Mouse (Mus musculus) heart, embryonic 15.5 days (tissue): ENCODE results near the gene Fmnl2. TPM values are rescaled to one million over a fixed set of nuclear protein-coding genes. Genes with fewer than 3 reads are reported as not detected.
A peak's percentile ranks its signal among the peaks of the same experiment; 100 is the strongest.

Source experiments
- ATAC-seq: fragments of 200-750 bp; cut with Nextera tagmentation; replicated peaks from 2 replicates; pipeline ENCODE4 v1.8.0; 2017; ENCODE audit warnings: low read depth, moderate TSS enrichment; ENCODE audit not compliant: insufficient number of reproducible peaks, insufficient read depth, low FRiP score
- H3K27ac ChIP-seq: fragments of 300-500 bp; sonication (generic); 2 replicates; pipeline ENCODE4 v1.5.1; 2015; ENCODE audit warnings: mild to moderate bottlenecking, inconsistent platforms
- H3K27me3 ChIP-seq: fragments of 300-500 bp; sonication (generic); 2 replicates; pipeline ENCODE4 v1.6.1; 2015; ENCODE audit warnings: inconsistent platforms
- H3K36me3 ChIP-seq: fragments of 300-500 bp; sonication (generic); 2 replicates; pipeline ENCODE4 v1.6.1; 2015; ENCODE audit warnings: mild to moderate bottlenecking, inconsistent platforms
- H3K4me1 ChIP-seq: fragments of 300-500 bp; sonication (generic); replicated peaks from 2 replicates; pipeline ENCODE4 v1.6.1; 2015; ENCODE audit warnings: inconsistent platforms
- H3K4me2 ChIP-seq: fragments of 300-500 bp; sonication (generic); 2 replicates; pipeline ENCODE4 v1.6.1; 2015; ENCODE audit warnings: inconsistent platforms, mild to moderate bottlenecking, moderate library complexity
- H3K4me3 ChIP-seq: fragments of 300-500 bp; sonication (generic); 2 replicates; pipeline ENCODE4 v1.5.1; 2015; ENCODE audit warnings: mild to moderate bottlenecking, inconsistent platforms
- H3K9ac ChIP-seq: fragments of 300-500 bp; sonication (generic); 2 replicates; pipeline ENCODE4 v1.6.1; 2015; ENCODE audit warnings: mild to moderate bottlenecking, inconsistent platforms
- H3K9me3 ChIP-seq: fragments of 300-500 bp; sonication (generic); replicated peaks from 2 replicates; pipeline ENCODE4 v1.6.1; 2016; ENCODE audit warnings: inconsistent platforms
- WGBS: fragments of 180-500 bp; shearing (Covaris S2); methylation state at CpG from one replicate; pipeline ENCODE4 v1.1.7; 2015; ENCODE audit warnings: mixed read lengths; 5-methylcytosine and 5-hydroxymethylcytosine counted together
- polyA plus RNA-seq: library from polyadenylated mRNA; unstranded; fragments of >200 nt; fragmentation: Nextera tagmentation; extraction: Ambion mirVana; gene quantifications from 2 replicates; pipeline ENCODE4 v1.2.1, GENCODE M21; 2015

The Fmnl2 gene
- polyA plus RNA-seq, 1 experiment from 2014 or later = 1.0 TPM

DNA sequence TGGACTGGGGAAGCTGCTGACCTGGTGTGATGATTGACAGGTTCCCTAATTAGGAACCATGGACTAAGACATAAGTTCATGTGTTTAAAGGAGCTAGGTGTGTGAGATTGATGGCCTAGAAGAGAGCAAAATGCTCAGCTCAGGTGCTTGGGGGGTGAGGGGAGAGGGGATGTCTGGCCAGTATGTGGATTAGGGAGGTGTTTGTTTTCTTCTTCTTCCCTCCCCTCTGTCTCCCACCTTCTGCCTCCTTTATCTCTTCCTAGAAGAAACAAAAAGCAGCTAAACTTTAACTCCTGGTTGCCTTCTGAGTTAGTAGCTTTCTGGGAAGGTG lies 101.6 kb downstream of the Fmnl2 start:
- Histone ChIP-seq H3K4me3 (peak overlapping the region; percentile 20), H3K4me1 (peaks cover 23% of the 10 kb centered on the region), H3K27me3 (no peaks in the 10 kb centered on the region), H3K9ac (peak overlapping the region; percentile 30; the same call in 1 of the 2 replicates), H3K27ac (no peak overlapping the region), H3K4me2 (peak overlapping the region; percentile 57), H3K36me3 (no peaks in the 10 kb centered on the region), H3K9me3 (no peaks in the 10 kb centered on the region)
- ATAC-seq = no peak

DNA sequence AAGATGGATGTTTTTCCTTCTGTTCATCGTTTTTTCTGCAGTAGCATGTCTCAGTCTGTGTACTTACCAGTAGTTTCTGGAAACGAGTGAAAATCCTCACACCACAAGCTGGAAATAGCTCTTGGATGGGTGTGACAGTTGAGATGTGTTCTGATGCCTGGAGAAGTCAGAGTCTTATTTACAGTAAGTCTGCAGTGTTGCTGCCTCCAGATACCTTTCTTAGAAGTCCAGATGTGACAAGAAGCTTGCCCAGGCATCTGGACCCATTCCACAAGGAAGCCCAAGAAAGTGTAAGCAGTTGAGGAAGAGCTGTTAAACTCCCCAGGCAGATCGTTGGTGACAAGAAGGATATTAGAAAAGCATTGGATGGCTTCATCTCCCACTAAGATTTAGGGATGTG lies 102.3 kb downstream of the Fmnl2 start:
- no peaks in the 10 kb centered on the region for H3K9me3 ChIP-seq
- H3K27me3 ChIP-seq = no peaks in the 10 kb centered on the region
- no peak overlapping the region for H3K4me3 ChIP-seq
- peaks cover 23% of the 10 kb centered on the region for H3K4me1 ChIP-seq
- no peak overlapping the region for H3K27ac ChIP-seq
- WGBS = 24% methylated on average over 3 of the region's 3 CpGs
- ATAC-seq = no peak
- H3K9ac ChIP-seq = no peak overlapping the region
- H3K4me2 ChIP-seq = no peak overlapping the region
- no peaks in the 10 kb centered on the region for H3K36me3 ChIP-seq

DNA sequence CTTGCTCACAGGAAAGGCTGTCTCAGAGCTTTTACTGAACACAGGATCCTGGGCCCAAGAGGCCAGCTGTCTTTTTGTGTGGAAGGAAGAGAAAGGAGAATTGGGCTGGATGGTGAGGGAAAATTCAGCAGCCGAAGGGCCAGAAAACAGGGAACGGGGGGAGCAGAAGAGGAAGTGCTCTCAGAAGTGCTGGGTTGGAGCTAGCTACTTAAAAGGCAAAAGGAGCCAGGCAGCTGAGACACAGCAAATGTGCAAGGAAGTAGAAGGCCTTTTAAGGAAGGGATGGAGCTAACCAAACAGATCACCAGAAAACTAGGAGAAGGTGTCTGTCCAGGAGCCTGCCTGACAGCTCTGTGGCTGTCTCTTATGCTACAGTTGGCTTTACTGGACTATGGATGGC lies 103.0 kb downstream of the Fmnl2 start:
- H3K36me3 ChIP-seq = no peaks in the 10 kb centered on the region
- H3K4me3 ChIP-seq = no peak overlapping the region
- H3K27me3 ChIP-seq = no peaks in the 10 kb centered on the region
- H3K4me1 ChIP-seq = peaks cover 23% of the 10 kb centered on the region
- H3K9me3 ChIP-seq = no peaks in the 10 kb centered on the region
- H3K9ac ChIP-seq = no peak overlapping the region
- no peak for ATAC-seq
- no peak overlapping the region for H3K27ac ChIP-seq
- H3K4me2 ChIP-seq = no peak overlapping the region
- 31% methylated on average over 2 of the region's 2 CpGs for WGBS

DNA sequence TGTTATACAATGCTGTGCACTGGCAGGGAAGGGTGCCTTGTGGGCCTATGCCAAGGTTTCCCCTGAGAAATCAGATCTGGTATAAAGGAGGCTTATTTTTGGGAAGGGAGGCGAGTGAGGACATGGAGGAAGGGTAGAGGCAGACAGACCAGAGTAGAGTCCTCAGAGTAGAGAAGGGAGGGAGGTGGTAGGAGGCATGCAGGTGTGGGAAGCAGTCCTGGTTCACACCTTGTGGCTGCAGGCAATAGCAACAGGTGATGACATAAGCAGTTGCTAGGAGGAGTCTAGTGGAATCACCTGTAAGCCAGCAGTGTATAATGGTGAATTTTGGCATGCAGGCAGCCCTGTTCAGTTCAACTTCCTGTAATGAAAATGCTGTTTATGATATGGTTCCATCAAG lies 105.8 kb downstream of the Fmnl2 start:
- H3K27me3 ChIP-seq = no peaks in the 10 kb centered on the region
- no peaks in the 10 kb centered on the region for H3K9me3 ChIP-seq
- H3K4me3 ChIP-seq = no peak overlapping the region
- no peak overlapping the region for H3K9ac ChIP-seq
- H3K36me3 ChIP-seq = no peaks in the 10 kb centered on the region
- WGBS = 82% methylated on average over 1 of the region's 1 CpGs
- ATAC-seq = no peak
- peaks cover 17% of the 10 kb centered on the region for H3K4me1 ChIP-seq
- H3K4me2 ChIP-seq = no peak overlapping the region
- H3K27ac ChIP-seq = no peak overlapping the region

DNA sequence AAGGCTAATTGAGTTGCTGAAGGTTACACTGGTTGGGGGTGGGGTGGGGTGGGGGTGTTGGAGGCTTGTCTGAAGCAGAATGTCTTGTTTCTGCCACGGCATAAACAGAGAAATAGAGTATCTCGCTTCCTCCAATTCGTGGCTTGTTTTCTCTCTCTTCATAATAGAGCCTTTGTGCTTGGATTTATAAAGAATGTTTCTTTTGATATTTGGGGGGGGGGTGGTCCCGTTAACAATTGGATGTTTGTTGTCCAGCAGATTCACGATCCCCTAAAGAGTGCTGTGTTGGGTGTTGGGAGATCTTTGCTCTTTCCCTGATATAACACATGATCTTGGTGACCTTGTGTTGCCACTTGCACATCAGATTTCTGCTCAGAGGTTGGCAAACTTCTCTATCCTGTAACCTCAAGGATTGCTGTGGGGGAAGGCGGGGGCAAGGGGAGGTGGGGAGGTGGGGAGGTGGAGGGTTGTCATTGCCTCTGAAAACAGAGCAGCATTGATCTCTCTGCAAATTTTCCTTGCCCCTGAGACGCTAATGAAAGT lies 106.8 kb downstream of the Fmnl2 start:
- peaks cover 7% of the 10 kb centered on the region for H3K4me1 ChIP-seq
- WGBS = 63% methylated on average over 7 of the region's 7 CpGs
- no peak overlapping the region for H3K4me2 ChIP-seq
- no peak overlapping the region for H3K27ac ChIP-seq
- H3K27me3 ChIP-seq = no peaks in the 10 kb centered on the region
- no peaks in the 10 kb centered on the region for H3K36me3 ChIP-seq
- no peak overlapping the region for H3K4me3 ChIP-seq
- H3K9ac ChIP-seq = no peak overlapping the region
- H3K9me3 ChIP-seq = no peaks in the 10 kb centered on the region
- no peak for ATAC-seq

DNA sequence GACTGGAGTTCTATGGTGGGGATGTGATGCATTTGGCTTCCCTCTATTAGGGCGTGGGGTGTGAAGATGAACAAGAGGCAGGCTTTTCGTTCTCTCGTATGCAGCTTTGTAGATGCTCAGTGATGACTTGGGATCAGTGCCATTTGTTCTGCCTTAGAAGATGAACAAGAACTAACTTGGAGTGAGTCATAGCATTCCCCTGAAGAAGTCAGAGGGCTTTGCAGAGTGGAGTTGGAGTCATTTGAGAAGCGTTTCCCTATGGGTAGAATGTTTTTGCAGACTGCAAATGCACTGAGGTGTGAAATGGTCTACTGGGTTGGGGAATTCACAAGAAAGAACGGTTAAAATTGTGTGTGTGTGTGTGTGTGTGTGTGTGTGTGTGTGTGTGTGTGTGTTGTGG lies 108.6 kb downstream of the Fmnl2 start:
- Histone ChIP-seq H3K4me1 (no peaks in the 10 kb centered on the region), H3K27ac (no peak overlapping the region), H3K9ac (no peak overlapping the region), H3K4me3 (no peak overlapping the region), H3K9me3 (no peaks in the 10 kb centered on the region), H3K36me3 (no peaks in the 10 kb centered on the region), H3K4me2 (no peak overlapping the region), H3K27me3 (no peaks in the 10 kb centered on the region)
- no peak for ATAC-seq
- 67% methylated on average over 5 of the region's 5 CpGs for WGBS

DNA sequence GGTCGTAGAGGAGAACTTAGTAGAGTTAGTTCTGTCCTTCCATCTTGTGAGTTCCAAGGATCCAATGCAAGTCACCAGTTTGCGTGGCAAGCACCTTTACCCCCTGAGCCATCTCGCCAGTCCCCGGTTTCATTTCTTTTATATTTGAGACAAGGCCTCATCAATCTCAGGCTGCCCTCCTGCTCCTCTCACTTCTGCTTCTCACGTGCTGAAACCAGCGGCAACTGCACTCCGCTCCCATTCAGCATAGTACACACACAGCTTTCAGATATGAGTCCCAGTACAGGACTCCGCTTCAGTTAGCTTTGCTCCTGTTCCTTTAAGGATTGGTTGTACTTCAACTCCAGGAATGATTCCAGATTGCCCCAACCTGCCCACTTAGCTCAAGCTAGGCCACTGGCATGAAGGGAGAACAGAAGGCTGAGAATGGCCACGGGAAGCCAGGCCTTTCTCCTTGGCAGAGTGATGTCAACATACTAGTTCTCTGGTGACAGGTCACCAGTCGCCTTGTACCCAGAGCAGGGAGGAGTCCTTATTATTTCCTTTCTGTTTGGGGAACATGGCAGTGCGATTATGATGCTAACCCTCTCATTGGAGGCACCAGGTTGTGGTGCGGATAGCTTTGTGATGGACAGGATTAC lies 109.3 kb downstream of the Fmnl2 start:
- no peaks in the 10 kb centered on the region for H3K27me3 ChIP-seq
- no peaks in the 10 kb centered on the region for H3K9me3 ChIP-seq
- no peak for ATAC-seq
- no peaks in the 10 kb centered on the region for H3K36me3 ChIP-seq
- H3K4me3 ChIP-seq = no peak overlapping the region
- H3K4me2 ChIP-seq = no peak overlapping the region
- H3K4me1 ChIP-seq = no peaks in the 10 kb centered on the region
- H3K9ac ChIP-seq = no peak overlapping the region
- no peak overlapping the region for H3K27ac ChIP-seq
- WGBS = 82% methylated on average over 12 of the region's 12 CpGs

DNA sequence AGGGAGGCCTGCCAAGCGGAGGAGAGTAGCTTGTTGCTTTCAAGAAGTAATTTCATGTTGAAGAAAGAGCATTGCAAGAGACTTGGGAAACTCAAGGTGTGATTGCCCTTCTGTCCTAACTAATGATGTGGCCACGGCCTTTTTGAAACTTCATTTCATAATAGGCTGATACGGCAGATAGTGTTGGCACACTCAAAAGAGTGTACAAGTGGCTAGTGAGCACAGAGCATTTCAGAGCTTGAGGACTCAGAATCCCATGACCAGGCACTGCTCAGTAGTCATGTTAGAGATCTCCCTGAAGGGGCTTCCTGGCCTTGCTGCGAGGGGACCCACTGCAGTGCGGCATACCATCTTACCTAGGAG lies 109.8 kb downstream of the Fmnl2 start:
- no peaks in the 10 kb centered on the region for H3K4me1 ChIP-seq
- H3K9me3 ChIP-seq = no peaks in the 10 kb centered on the region
- 84% methylated on average over 5 of the region's 5 CpGs for WGBS
- no peaks in the 10 kb centered on the region for H3K36me3 ChIP-seq
- no peak overlapping the region for H3K27ac ChIP-seq
- no peaks in the 10 kb centered on the region for H3K27me3 ChIP-seq
- ATAC-seq = no peak
- H3K4me2 ChIP-seq = no peak overlapping the region
- no peak overlapping the region for H3K4me3 ChIP-seq
- H3K9ac ChIP-seq = no peak overlapping the region

DNA sequence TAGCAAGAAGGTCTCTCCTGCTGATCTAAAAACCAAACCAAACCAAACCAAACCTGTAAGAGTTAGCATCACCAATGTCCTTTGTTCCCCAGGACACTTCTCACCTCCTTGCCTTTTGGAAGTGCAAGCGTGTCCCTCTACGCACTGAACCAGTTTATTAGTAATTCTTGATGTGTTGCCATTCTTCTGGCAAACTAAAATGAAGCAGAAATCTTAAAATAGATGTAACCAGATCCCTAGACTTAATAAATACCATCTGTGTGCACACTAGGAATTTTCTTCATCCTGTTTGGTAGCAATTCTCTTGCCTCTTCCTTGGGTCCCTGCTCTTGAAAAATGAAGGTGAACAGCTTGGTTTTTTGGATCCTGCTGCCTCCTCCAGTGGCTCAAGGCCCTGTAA lies 111.2 kb downstream of the Fmnl2 start:
- 81% methylated on average over 2 of the region's 2 CpGs for WGBS

DNA sequence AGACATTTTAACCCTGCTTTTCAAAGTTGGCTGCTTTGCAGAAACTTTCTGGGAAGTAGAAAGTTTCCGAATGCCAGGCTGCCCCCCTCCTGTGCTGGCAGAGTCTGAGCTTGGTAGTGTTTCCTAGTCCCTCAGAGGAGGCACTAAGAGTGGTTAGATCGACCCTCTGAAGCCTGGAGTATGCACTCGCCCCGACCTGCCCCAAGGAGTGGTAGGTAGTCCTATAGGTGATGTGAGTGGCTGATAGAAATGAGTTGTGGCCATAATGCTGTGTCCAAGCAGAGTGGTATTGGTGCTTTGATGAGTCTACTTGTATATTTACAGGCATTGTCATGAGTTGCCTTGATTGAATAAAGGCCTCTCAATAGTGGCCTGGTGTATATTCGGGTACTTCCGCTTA lies 116.4 kb downstream of the Fmnl2 start:
- Histone ChIP-seq H3K9ac (no peak overlapping the region), H3K9me3 (no peaks in the 10 kb centered on the region), H3K4me1 (peaks cover under 1% of the 10 kb centered on the region; the same call in 1 of the 2 replicates), H3K36me3 (no peaks in the 10 kb centered on the region), H3K4me2 (no peak overlapping the region), H3K4me3 (no peak overlapping the region), H3K27ac (no peak overlapping the region), H3K27me3 (no peaks in the 10 kb centered on the region)
- WGBS = 84% methylated on average over 6 of the region's 6 CpGs
- ATAC-seq = no peak

More for the DNA sequence above, 111.2 kb downstream of the Fmnl2 start:
- no peaks in the 10 kb centered on the region for H3K4me1 ChIP-seq
- no peak overlapping the region for H3K4me2 ChIP-seq
- ATAC-seq = no peak
- H3K27me3 ChIP-seq = no peaks in the 10 kb centered on the region
- no peak overlapping the region for H3K4me3 ChIP-seq
- H3K36me3 ChIP-seq = no peaks in the 10 kb centered on the region
- no peak overlapping the region for H3K27ac ChIP-seq
- no peaks in the 10 kb centered on the region for H3K9me3 ChIP-seq
- no peak overlapping the region for H3K9ac ChIP-seq

DNA sequence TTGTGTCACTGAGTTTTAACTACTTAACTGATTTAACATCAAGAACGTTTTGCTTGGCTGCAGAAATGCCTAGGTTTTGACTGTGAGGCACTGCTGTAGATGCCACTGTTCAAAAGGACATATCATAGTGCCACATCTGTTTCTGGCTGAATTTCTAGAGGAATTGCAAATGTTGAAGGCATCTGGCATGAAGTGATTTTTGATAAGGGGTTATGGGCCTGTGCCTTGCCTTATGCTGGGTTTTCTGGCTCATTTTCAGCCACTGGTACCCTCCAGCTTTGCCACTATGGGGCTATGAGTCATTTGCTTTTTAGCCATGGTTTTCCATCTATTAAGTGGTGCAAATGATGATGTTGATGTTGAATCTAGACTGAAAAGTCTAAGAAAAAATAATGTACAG lies 117.1 kb downstream of the Fmnl2 start:
- Histone ChIP-seq H3K9me3 (no peaks in the 10 kb centered on the region), H3K27ac (no peak overlapping the region), H3K4me2 (no peak overlapping the region), H3K36me3 (no peaks in the 10 kb centered on the region), H3K4me3 (no peak overlapping the region), H3K9ac (no peak overlapping the region), H3K27me3 (no peaks in the 10 kb centered on the region), H3K4me1 (peaks cover 8% of the 10 kb centered on the region; the same call in 1 of the 2 replicates)
- WGBS = 60% methylated on average over 1 of the region's 1 CpGs
- ATAC-seq = no peak

DNA sequence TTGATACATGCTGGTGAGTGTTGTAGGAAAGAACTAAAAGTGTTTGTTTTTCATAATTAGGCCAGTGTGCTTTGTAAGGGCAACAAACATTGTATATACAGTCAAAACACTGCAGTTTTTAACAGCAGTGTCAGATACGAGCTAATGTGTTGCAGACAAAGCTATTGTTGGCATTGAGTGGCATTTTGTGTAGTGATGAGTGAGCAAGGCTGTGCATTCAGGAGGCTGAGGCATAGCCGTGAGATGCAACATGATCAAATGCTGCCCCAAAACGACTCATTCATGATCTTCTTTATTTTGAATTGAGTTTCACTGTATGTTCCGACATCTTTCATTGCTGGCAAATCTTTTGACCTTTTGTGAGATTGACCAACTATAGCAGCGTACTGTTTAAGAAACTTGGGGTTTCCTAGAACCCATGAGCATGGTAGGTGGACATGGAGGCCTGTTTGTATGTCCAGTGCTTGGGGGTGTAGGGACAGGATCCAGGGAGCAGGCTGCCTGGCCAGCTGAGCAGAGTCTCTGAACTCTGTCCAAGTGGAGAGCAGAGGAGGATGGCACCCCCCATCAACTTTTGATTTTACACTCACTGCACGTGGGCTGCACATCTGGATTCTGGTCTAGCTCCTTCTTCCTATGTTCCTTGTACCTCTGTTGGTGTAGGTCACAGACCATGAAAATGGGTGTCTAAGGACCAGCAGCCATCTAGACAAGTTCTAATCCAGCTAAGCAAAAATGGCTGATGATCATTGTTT lies 120.4 kb downstream of the Fmnl2 start:
- H3K36me3 ChIP-seq = no peaks in the 10 kb centered on the region
- H3K4me1 ChIP-seq = peaks cover 14% of the 10 kb centered on the region
- ATAC-seq = no peak
- 83% methylated on average over 6 of the region's 6 CpGs for WGBS
- no peak overlapping the region for H3K4me2 ChIP-seq
- H3K4me3 ChIP-seq = no peak overlapping the region
- H3K27me3 ChIP-seq = no peaks in the 10 kb centered on the region
- H3K9me3 ChIP-seq = no peaks in the 10 kb centered on the region
- no peak overlapping the region for H3K27ac ChIP-seq
- H3K9ac ChIP-seq = no peak overlapping the region
